Mouse (Mus musculus) regulatory T cell (primary cell): ENCODE results near the gene Grn.

Source experiments
- in situ Hi-C: fragments of 300-600 bp; cut with MboI, MseI; formaldehyde crosslinking; loops from one replicate; pipeline ENCODE4 v1.15.1; 2025; ENCODE audit warnings: high pct_unique_total_duplicates

Grn gene

DNA sequence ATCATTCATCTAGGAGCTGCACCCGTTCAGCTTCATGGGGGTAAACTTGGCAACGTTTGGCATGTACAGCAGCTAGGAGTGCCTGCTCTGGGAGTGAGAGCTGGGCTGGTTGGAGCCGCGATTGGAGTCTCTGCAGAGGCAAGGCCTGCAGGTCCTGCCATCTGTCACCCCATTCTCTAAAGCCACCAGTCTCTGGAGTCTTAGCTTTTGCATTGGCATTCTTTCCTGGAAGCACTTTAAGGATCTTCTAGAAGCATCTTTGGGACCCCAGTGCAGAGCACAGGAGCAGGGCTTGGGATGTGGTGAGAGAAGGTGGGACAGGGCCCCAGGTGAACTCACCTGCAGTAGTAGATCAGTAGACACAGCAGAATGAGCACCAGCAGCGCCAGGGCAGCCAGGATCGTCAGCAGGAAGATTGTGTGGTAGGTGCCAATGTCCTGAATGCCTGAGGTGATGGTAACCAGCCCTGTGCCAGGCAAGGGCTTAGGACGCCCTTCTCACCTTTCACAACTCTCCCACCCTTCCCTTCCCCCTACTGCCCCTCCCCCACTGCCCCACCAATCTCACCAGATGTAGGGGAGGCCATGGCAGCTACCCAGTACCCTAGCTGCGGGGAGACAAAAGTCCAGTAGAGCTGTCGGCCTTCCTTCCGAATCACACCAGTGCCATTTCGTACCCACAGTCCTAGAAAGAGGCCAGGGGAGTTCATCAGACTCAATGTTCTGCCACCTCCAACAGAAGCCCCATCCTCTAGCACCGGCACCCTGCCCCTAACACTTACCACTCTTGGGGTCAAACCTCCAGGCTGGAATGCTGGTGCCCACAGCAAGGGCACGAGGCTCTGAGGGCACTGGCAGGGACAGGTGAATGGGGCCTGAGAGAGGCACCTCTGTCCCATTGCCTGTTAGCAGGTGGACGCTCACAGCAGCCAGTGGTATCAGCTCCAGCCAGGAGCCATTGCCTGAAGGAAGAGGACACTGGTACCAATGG, 9.3 kb downstream of the Grn start:
- in situ Hi-C loops = no loop called here

DNA sequence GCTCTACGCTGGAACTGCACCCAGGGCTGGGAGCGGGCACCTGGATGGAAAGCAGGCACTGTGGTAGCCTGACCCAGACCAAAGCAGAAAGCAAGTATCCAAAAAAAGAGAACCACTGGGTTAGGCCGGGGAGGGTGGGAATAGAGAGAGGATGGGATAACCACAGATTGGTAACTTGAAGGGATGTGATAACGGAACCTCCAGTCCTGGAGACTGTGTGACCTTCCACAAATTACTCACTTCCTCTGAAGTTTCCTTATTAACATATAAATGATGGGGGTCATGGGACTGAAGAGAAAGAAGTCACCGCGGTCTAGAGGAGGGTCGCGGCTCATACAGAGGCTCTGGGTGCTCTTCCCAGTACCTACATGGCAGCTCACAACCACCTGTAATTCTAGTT, 10.1 kb downstream of the Grn start:
- in situ Hi-C loops = no loop called here

DNA sequence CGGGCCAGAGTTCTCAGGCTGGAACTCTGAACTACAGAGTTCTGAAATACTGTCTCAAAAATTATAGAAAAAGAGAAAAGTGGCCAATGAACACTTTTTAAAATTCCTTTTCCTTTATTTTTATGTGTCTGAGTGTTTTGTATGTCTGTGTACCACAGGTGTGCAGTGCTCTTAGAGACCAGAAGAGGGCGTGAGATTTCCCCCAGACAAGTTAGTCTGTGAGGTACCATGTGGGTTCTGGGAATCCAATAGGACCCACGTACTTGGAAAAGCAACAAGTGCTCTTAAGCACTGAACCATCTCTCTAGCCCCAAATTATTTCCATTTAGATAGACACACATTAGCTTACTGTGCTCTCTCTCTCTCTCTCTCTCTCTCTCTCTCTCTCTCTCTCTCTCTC, 11.3 kb downstream of the Grn start:
- in situ Hi-C loops = no loop called here

DNA sequence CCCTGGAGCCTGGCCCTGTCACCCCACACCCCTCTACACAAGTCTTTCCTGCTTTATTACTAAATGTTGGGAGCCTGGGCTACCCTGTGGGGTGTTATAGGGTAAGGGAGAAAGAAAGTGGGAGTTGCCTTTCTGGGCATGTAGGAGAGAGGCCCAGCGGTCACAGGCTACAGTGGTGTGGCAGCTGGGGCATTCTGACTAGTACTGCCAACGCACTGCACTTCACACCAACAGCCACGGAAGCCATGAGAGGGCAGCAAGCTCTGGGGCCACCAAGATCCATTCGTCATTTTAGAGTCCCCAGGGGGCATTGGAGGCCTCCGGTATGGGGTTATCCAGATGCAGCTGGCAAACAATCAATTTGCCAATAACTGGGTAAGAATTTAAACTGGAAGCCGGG, 12.0 kb downstream of the Grn start:
- in situ Hi-C loops = no loop called here

DNA sequence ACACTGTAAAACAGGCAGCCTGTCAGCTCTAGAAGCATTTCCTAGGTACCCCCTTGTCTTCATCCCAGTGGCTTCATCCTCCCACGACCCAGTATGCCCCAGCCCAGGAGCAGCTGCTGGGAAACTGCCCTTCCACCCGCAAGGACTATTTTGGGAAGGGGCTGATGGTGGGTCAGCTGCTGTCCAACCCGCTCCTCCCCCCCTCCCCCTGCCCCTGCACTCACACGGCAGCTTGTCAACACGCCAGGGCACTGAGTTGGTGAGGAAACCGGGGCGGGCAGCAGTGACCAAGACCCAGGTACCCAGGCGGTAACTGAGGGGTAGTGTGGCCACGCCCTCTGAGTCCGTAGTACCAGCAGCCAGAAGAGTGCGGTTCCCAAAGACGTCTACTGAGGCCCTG, 13.6 kb downstream of the Grn start:
- in situ Hi-C loops = no loop called here

DNA sequence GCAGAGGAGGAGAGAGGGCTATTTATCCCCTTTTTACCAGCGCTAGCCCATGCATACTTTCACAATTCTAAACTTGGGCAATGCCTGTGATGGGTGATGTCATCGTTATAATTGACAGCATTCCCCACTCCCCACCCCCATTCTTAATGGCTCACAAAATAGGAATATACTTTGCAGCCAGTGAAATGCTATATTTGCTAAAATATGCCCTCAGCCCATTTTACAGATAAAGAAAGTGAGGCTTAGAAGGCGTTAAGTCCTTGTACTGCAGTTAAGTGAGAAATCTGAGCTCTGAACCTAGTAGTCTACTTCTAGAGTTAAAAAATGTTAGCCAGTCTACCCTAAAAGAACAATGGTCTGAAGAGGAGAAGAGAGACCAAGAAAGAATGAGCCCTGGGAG, 14.2 kb downstream of the Grn start:
- in situ Hi-C loops = no loop called here

DNA sequence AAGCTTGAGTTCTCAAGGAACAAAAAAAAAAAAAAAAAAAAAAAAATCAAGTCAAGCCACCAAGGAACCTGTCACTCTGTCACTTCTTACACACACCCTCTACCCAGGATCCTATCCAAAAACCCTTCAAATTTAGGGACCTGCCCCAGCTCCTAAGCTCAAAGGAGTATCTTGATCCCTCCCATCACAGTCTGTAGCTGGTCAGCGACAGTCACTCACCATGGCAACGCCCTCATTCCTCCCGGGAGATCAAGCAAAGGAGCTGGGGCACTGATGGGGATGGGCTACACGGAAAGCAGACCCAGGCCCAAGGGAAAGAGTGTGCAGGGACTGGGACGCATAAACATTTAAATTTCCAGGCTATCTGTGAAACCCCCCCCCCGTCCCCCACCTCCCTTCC, 14.7 kb downstream of the Grn start:
- in situ Hi-C loops = no loop called here

DNA sequence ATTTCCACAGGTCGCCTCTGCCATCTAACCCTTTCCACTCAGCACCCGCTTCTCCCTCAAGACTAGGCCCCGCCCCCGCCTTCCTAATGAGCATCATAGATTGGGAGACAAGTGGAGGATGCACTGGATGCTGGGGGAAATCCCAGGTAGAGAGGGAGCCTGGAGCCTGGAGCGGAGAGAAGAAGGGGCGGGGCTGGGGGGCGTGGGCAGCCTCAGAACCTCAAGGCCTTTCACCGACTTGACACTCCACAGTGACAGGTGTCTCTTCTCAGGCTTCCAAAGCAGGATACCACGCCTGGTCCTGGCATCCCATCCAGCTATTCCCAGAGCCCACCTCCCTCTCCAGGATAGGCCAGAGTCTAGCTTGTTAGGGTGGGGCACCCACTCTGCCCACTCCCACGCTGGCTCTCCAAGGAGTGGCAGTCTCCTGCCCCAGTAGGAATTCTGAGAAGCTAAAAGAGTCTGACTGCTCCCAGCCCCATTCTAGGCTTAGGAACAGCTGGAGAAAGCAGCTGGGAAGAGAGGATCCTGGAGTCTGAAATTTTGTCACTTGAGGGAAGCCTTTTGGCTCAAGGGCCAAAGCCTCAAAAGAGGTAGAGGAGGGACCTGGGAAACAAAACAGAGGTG, 15.3 kb downstream of the Grn start:
- in situ Hi-C loops = no loop called here

DNA sequence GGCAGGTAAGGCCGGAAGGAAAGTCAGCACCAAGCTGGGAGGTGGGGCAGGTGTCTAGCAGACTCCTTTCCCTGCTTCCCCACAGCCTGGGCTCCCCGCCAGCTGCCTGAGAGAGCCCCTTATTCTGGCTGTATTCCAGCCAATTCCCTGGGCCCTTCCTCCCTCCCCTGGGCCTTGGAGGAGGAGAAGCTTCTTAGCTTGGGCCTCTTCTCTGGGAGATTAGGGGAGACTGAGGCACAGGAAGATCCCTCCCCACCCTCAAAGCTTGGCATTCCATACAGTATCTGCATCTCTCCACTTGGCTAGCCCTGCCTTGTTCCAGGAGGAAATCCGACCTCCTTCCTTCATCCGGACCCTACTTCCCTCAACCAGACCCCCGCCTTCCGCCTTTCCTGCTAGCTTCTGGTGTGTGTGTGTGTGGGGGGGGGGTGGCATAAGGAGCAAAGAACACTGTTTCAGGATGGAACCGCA, 15.8 kb downstream of the Grn start:
- in situ Hi-C loops = no loop called here

DNA sequence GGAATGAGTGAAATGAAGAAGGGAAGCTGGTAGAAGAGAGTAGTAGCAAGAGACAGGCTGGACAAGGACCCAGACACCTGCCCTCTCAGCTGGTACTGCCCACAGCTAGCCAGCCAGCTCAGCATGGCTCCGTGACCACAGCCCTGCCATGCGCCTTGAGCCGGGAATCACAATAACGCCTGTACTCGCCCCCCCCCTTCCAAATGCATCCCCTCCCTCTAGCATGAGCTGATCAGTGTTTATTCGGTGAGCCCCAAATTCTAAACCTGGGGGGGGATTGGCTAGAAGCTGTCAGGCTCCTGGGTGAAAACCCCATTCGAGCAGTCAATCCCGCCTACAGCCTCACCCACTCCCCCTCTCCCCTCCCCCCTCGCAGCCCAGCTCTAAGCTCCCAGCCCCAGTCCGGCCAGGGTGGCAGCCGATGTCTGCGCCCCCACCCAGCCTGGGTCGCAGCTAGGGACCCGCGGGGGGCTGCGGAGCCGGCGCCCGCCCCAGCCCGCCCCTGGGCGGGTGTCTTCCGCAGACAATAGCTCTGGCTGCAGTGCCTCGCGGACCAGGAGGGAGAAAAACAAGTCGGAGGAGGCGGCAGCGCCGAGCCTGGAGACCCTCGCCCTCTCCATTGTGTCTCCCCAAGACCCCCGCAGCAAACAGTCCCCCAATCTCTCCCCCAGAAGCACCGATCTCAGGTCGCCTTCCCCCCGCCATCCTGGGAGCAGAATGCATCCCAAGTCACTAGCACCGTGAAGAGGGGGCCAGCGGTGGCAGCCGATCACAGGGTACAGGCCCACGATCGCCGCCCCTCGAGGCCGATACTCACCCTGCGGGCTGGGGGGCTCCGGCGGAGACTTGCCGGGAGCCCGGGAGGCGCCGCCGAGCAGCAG, 16.7 kb downstream of the Grn start:
- in situ Hi-C loops = no loop called here

DNA sequence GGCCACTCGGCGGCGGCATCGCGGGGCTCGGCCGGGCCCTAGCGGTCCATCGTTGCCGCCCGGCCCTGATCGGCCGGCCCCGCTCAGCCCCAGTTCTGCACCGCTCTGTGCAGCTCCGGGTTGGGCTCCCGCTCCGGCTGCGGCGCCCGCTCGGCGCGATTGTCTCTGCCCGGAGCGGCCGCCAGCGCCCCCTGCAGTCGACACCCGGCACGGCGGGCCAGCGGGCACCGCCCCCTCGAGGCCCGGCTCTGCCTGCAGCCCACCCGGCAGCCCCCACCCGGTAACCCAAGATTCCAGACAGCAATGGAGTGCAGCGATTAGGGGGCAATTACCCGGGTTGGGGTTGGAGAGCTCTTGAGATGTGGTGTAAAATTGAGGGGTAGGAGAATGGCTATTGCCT, 17.4 kb downstream of the Grn start, which contains the start of gene Fam171a2:
TSS of gene Fam171a2 (minus strand) at position 186 of the 400 bp plus-strand sequence.
- in situ Hi-C loops = no loop called here

DNA sequence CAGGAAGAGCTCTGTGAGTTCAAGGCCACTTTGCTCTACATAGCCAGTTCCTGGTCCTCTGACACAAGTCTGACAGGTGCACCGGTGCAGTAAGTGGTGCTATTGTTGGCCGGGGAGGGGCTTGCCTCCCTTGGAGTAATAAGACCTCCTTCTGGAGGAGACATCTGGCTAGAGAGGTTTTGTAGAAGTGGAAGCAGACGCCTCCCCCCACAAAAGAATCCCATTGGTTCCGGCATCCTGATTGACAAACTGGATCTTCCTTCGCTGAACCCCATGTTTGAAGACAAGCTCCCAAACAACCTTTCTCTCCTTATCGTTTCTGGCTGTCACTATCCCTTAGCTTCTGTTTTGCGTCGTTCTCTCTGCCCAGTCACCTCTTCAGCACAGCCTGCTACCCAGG, 18.2 kb downstream of the Grn start:
- in situ Hi-C loops = no loop called here

DNA sequence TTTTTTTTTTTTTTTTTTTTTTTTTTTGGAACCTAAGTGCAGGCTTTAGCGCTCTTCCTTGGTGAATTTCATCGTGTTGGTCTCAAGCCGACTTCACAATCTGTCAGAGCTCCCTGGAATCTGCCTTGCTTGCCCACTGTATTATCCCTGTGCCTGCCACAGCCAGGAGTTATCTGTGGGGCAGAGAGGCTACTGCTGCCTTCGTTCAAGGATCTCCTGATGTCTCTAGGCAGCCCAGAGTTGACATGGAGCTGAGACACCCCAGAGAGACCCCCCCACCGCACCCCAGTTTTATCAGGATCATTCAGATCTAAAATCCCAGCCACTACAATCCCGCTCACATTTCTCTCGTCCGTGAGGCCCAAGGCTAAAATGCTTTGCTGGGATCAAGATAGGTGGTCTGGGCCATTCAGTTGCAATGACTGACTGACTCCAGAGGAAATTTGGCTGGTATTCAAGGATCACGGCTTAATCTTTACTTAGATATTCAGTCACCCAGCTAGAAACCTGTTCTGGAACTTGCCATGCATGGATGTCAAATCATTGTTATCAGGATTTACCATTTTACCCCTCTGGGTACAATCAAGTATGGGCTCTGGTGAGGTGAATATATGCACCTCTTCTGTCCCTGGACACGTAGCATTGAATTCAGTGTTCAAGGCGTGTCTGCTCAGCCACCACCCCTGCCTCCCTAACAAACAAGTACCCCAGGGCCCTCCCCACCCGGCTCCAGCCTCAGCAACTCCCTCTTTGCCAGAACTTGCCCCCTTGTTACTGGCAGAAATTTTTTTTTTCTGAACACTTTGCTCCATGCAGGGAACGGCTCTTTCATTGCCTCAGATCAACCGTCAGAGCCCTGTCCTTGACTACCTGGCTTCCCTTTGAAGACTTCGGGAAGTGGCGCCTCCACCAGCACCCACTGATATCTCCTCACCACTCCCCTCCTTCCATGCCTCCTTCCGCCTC, 19.2 kb downstream of the Grn start:
- in situ Hi-C loops = loop anchor here (10.0 kb wide), 1 partner anchor 1195 kb away; the partner anchor contains the start of gene Vps25

DNA sequence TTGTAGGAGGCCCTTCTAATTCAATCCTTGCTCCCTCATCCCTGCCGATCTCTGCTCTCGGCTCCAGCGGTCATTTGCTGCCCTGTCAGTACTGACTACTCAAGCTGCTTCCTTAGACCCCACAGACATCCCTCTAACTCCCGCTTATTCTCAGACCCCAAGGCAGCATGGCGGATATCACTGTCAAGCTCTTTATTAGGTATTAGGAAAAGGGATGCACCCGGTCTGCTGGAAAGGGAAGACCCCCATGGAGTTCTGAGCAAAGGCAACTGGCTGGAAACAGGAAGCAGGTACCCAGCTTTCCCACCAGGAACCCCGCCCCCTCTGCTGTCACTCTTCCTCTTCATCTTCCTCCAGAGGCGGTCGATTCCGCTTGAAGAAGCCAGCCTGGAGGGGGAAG, 23.0 kb downstream of the Grn start:
- in situ Hi-C loops = loop anchor here (10.0 kb wide), 1 partner anchor 1198 kb away; the partner anchor contains the start of gene Vps25

DNA sequence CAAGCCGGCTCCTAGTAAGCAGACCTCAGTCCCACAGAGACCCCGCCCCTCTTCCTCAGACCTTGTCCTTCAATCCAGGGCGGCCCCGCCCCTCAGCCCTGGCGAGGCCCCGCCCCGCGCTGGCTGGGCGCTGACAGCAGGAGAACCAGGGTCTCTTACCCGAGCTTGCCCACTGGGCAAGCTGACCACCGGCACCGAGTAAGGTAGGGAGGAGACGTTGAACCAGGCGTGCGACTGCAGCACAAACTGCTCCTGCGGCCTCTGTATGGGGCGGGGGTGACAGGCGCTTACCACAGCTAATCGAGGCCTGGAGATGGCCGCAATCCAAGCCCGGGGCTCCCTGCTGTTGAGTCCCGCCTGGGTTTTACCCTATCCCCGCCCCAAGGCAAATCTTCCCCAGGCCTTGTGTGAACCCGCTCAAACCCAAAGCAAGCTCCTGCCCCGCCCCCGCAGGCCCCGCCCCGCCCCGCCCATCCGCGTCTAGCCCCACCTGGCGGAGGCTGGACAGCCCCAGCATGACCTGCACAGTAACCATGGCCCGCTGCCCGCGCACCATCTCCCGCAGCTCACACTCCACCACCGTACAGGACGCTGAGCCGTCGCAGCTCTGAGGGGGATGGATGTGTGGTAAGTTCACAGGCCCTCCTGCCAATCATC, 25.8 kb downstream of the Grn start:
- in situ Hi-C loops = loop anchor here (10.0 kb wide), 1 partner anchor 1201 kb away; the partner anchor contains the start of gene Vps25

DNA sequence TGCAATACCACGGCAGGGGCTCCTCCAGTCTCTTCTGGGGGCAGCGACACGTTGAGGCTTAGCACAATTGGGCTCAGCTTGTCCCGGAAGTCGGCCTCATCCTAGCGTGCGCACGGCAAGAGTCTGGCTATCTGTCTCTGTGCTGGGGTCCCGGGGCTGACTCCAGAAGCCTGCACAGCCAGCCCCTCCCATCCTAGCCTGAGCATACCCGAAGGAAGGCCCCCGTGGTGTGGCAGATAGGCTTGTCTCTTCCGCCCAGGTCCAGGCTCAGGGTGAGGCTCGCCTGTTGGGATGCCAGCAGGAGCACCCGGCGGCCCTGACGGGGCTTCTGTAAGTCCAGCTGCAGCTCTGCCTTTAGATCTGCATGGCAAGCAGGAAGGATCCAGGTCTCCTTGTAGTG, 30.4 kb downstream of the Grn start:
- in situ Hi-C loops = no loop called here

DNA sequence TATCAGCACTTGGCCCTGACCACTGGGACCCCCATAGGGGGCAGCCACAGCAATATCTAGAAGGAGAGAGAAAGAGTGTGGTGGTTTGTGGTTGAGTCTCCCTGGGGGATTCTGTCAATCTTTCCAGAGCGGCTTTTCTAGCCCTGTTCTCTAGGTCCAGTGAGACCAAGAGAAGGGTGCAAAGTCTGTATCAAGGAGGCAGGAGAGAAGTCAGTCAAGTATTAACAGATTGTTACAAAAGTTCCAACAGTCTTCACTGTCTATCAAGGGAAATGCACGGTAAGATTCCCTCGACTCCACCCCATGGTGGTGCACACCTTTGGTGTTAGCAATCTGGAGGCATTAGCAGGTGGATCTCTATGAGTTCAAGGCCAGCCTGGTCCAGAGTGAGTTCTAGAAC, 31.6 kb downstream of the Grn start:
- in situ Hi-C loops = no loop called here

DNA sequence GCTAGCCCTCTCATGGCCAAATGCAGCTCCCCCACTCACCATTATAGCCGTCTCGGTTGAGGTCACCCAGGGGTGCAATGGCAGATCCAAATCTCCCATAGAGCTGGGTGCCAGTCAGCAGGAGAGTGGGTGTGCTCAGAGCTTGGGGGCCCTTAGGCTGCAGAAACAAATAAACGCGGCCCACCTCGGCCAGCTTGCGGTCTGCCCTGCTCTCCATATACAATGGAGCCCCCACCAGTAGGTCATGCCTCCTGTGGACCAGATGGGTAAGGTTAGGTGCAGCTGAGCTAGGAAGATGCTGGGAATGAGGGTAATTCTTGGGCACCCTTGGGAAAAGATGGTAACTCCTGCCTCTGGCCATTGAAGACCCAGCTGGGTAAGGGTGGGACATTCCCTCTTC, 34.8 kb downstream of the Grn start:
- in situ Hi-C loops = no loop called here

DNA sequence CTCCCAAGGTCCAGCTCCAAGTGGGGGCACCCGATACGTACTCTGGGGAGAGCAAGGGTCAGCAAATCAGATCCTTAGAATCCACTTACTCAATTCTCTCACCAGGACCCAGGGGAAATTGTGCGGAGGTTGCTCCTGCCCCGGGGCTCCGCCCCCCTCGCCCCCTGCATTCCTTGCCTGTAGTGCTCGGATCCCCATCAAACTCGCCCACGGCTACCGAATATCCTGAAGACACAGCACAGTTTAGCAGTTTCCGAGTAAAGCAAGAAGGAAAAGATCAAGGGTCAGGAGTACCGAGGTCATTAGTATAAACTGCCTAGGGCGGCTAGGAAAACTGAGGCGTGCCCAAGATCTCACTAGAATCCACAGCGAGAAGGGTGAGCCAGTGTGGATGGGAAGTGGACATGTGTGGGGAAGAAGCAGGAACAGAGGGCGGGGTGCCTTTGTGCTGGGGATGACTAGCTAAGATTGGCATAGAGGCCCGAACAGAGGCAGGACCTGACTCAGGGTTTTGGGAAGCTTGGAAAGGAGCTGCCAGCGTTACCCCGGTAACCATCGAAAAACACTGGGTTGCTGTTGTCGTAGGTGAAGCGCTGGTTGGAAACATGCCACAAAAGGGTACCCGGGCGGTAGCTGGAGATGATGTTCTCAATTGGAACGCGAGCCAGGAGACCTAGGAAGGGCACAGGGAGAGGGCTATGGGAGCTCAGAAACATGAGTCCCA, 35.8 kb downstream of the Grn start:
- in situ Hi-C loops = no loop called here
